Mouse (Mus musculus) hindbrain, postnatal 0 days (tissue): ENCODE results near the gene Ctps2. TPM values are rescaled to one million over a fixed set of nuclear protein-coding genes. Genes with fewer than 3 reads are reported as not detected.

ENCODE experiments used
- ATAC-seq: fragments of 200-750 bp; cut with Nextera tagmentation; 2 replicates; pipeline ENCODE4 v1.8.0; 2017; ENCODE audit warnings: mild to moderate bottlenecking, moderate TSS enrichment, moderate library complexity
- DNase-seq: peaks from one replicate; pipeline ENCODE4 v3.0.0-alpha.2; 2015; ENCODE audit warnings: low spot score
- H3K27ac ChIP-seq: fragments of 300-500 bp; sonication (generic); 2 replicates; pipeline ENCODE4 v1.5.1; 2014; ENCODE audit warnings: mild to moderate bottlenecking
- H3K27me3 ChIP-seq: fragments of 300-500 bp; sonication (generic); 2 replicates; pipeline ENCODE4 v1.6.1; 2014; ENCODE audit warnings: low read length, mixed read lengths; ENCODE audit not compliant: insufficient read depth
- H3K36me3 ChIP-seq: fragments of 300-500 bp; sonication (generic); 2 replicates; pipeline ENCODE4 v1.6.1; 2014; ENCODE audit warnings: low read length, mixed read lengths; ENCODE audit not compliant: insufficient read depth
- H3K4me1 ChIP-seq: fragments of 300-500 bp; sonication (generic); 2 replicates; pipeline ENCODE4 v1.6.1; 2014; ENCODE audit warnings: antibody characterized with exemption, low read length, mixed read lengths; ENCODE audit not compliant: insufficient read depth
- H3K4me2 ChIP-seq: fragments of 300-500 bp; sonication (generic); 2 replicates; pipeline ENCODE4 v1.6.1; 2014; ENCODE audit warnings: low read depth, mild to moderate bottlenecking, low read length, moderate library complexity, mixed read lengths
- H3K4me3 ChIP-seq: fragments of 300-500 bp; sonication (generic); 2 replicates; pipeline ENCODE4 v1.5.1; 2014; ENCODE audit warnings: low read length
- H3K9ac ChIP-seq: fragments of 300-500 bp; sonication (generic); replicated peaks from 2 replicates; pipeline ENCODE4 v1.6.1; 2014; ENCODE audit warnings: mild to moderate bottlenecking, low read length, moderate library complexity, mixed read lengths
- H3K9me3 ChIP-seq: fragments of 300-500 bp; sonication (generic); 2 replicates; pipeline ENCODE4 v1.6.1; 2016; ENCODE audit warnings: low read length, mixed read lengths
- CTCF ChIP-seq: IDR thresholded peaks from 2 replicates; pipeline ENCODE4 v1.5.1; 2016; ENCODE audit warnings: antibody characterized with exemption, control low read depth, low read depth
- WGBS: fragments of 180-500 bp; shearing (Covaris S2); extraction: QIAGEN DNeasy Blood & Tissue Kit; methylation state at CpG from one replicate; pipeline ENCODE4 v1.1.7; 2014; 5-methylcytosine and 5-hydroxymethylcytosine counted together
- microRNA counts: library from miRNA; unstranded; fragments of <30 nt; microRNA quantifications from one replicate; lab custom pipeline; 2015
- microRNA-seq, 2 experiments: library from miRNA; unstranded; fragments of <30 nt; microRNA quantifications; one replicate each; pipeline ENCODE4; 2016
- polyA plus RNA-seq: library from polyadenylated mRNA; unstranded; fragments of >200 nt; fragmentation: Nextera tagmentation; extraction: Ambion mirVana; gene quantifications from 2 replicates; pipeline ENCODE4 v1.2.1, GENCODE M21; 2015
- total RNA-seq: library from RNA; depleted of rRNA; stranded (reverse); fragments of >200 nt; gene quantifications from 2 replicates; pipeline ENCODE4 v1.2.3, GENCODE M21; 2014; rRNA removed

Gene Ctps2
- total and polyA plus RNA-seq, 2 experiments from 2014 or later = 53.6 to 74.9 TPM

DNA sequence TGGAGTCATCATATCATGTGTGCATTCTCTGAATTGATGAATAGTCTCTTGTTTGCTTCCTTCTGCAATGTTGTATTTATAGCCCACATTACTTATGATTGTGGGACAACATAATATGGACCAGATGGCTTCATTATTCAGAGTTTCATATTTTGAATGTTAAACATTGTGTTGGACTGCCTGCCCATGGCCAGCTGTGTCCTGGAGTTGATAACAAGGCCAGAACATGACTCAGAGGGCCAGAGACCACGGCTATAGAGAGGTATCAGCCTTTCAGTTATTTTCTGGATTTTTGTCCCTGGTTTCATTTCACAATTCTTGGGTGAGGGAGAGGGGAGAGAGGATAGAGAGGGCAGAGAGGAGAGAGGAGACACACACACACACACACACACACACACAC is 162.9 kb downstream of the Ctps2 start:
- no peak for ATAC-seq
- H3K9me3 ChIP-seq = no peaks in the 10 kb centered on the region
- H3K27ac ChIP-seq = no peak overlapping the region
- no peak for TF ChIP-seq CTCF
- no peak overlapping the region for H3K9ac ChIP-seq
- no peaks in the 10 kb centered on the region for H3K4me1 ChIP-seq
- no peak overlapping the region for H3K4me3 ChIP-seq
- H3K27me3 ChIP-seq = no peaks in the 10 kb centered on the region
- WGBS = 52% methylated on average over 1 of the region's 1 CpGs
- no peak overlapping the region for H3K4me2 ChIP-seq
- no peaks in the 10 kb centered on the region for H3K36me3 ChIP-seq
- DNase-seq = no peak

MicroRNA genes within 50 kb of the gene (microRNA counts, 519-probe panel; counts per million panel counts)
- microRNA mmu-miR-3473 (lab: Ali Mortazavi, UCI) = not detected

Small RNA genes lying within 50 kb of the gene (microRNA-seq; reads per million reads assigned to microRNA genes)
- gene Mir3473a = 0 reads per million in 2 experiments

Other genes with a start within 250 kb of the Ctps2 start
- 97.1 and 112 TPM in 2 replicates for gene Rbbp7, start 140.8 kb upstream of the Ctps2 start, total RNA-seq
- gene Rbbp7, start 140.8 kb upstream of the Ctps2 start, polyA plus RNA-seq = 254 TPM in 2 replicates
- gene Txlng, start 71.8 kb upstream of the Ctps2 start, total RNA-seq = 8.3 and 10.8 TPM in 2 replicates
- 11.8 and 12.6 TPM in 2 replicates for gene Txlng, start 71.8 kb upstream of the Ctps2 start, polyA plus RNA-seq
- gene Syap1, start 12.8 kb upstream of the Ctps2 start, total RNA-seq = 23.4 and 30.6 TPM in 2 replicates
- 40.0 and 40.6 TPM in 2 replicates for gene Syap1, start 12.8 kb upstream of the Ctps2 start, polyA plus RNA-seq
- gene S100g, start 63.4 kb downstream of the Ctps2 start, total RNA-seq = not detected in 2 replicates
- gene S100g, start 63.4 kb downstream of the Ctps2 start, polyA plus RNA-seq = 0.84 and 0.91 TPM in 2 replicates